Mouse (Mus musculus): ENCODE data around the gene Olfr10. TPM values are rescaled to one million over a fixed set of nuclear protein-coding genes. Genes with fewer than 3 reads are reported as not detected.
A peak's percentile ranks its signal among the peaks of the same experiment; 100 is the strongest.
"Not testable (repeated sequence)": the region's sequence is repeated elsewhere in the genome, so short reads cannot be mapped to it uniquely, and the experiment has no call there.

Olfr10 gene
- polyA plus RNA-seq, 1 experiment from 2014 or later: not detected

- not testable (repeated sequence) for H3K4me3 ChIP-seq (ENCODE audit: low read depth, low read length); H3K27me3 ChIP-seq (replicated peaks; ENCODE audit: control insufficient read depth, insufficient read depth, low read length); DNase-seq (ENCODE audit: low spot score); H3K4me2 ChIP-seq (ENCODE audit: low read length); H3K36me3 ChIP-seq (ENCODE audit: control insufficient read depth, insufficient read depth, low read length); H3K9me3 ChIP-seq (replicated peaks; ENCODE audit: control insufficient read depth, low read length); ATAC-seq; H3K27ac ChIP-seq (ENCODE audit: low read depth, low read length); H3K9ac ChIP-seq (ENCODE audit: low read length); H3K4me1 ChIP-seq (ENCODE audit: control insufficient read depth, insufficient read depth, low read length)
- 50% methylated on average over 1 of the region's 1 CpGs for WGBS
Measured at GRCm38 (mm10) chr11:49284982-49285381, 19.6 kb upstream of the Olfr10 start, which contains the start of gene Olfr1392. Gene Olfr1392 (plus strand): TSS chr11:49285282.

GRCm38 (mm10) chr11:49287251-49287650 is 17.3 kb upstream of the Olfr10 start:
- H3K4me3 ChIP-seq (ENCODE audit: low read depth, low read length): no peak overlapping the region
- H3K9me3 ChIP-seq (replicated peaks; ENCODE audit: control insufficient read depth, low read length): no peaks in the 10 kb centered on the region
- 89% methylated on average over 2 of the region's 2 CpGs for WGBS
- no peak for DNase-seq (ENCODE audit: low spot score)
- H3K4me1 ChIP-seq (ENCODE audit: control insufficient read depth, insufficient read depth, low read length): no peaks in the 10 kb centered on the region
- H3K27me3 ChIP-seq (replicated peaks; ENCODE audit: control insufficient read depth, insufficient read depth, low read length): no peaks in the 10 kb centered on the region
- no peak for ATAC-seq
- H3K36me3 ChIP-seq (ENCODE audit: control insufficient read depth, insufficient read depth, low read length): no peaks in the 10 kb centered on the region
- no peak overlapping the region for H3K4me2 ChIP-seq (ENCODE audit: low read length)
- no peak overlapping the region for H3K9ac ChIP-seq (ENCODE audit: low read length)
- H3K27ac ChIP-seq (ENCODE audit: low read depth, low read length): no peak overlapping the region

GRCm38 (mm10) chr11:49292777-49293176 is 11.8 kb upstream of the Olfr10 start:
- no peak overlapping the region for H3K9ac ChIP-seq (ENCODE audit: low read length)
- no peaks in the 10 kb centered on the region for H3K27me3 ChIP-seq (replicated peaks; ENCODE audit: control insufficient read depth, insufficient read depth, low read length)
- 30% methylated on average over 3 of the region's 3 CpGs for WGBS
- no peaks in the 10 kb centered on the region for H3K36me3 ChIP-seq (ENCODE audit: control insufficient read depth, insufficient read depth, low read length)
- no peak overlapping the region for H3K4me2 ChIP-seq (ENCODE audit: low read length)
- no peak overlapping the region for H3K4me3 ChIP-seq (ENCODE audit: low read depth, low read length)
- H3K4me1 ChIP-seq (ENCODE audit: control insufficient read depth, insufficient read depth, low read length): no peaks in the 10 kb centered on the region
- DNase-seq (ENCODE audit: low spot score) (peak; percentile 27), ATAC-seq (peak; percentile 44; the same call in 1 of the 2 replicates)
- no peak overlapping the region for H3K27ac ChIP-seq (ENCODE audit: low read depth, low read length)
- H3K9me3 ChIP-seq (replicated peaks; ENCODE audit: control insufficient read depth, low read length): no peaks in the 10 kb centered on the region

GRCm38 (mm10) chr11:49308547-49308946 is 4.0 kb downstream of the Olfr10 start:
- not testable (repeated sequence) for H3K36me3 ChIP-seq (ENCODE audit: control insufficient read depth, insufficient read depth, low read length); H3K9ac ChIP-seq (ENCODE audit: low read length); H3K27me3 ChIP-seq (replicated peaks; ENCODE audit: control insufficient read depth, insufficient read depth, low read length); H3K27ac ChIP-seq (ENCODE audit: low read depth, low read length); H3K4me2 ChIP-seq (ENCODE audit: low read length); H3K4me1 ChIP-seq (ENCODE audit: control insufficient read depth, insufficient read depth, low read length); DNase-seq (ENCODE audit: low spot score); ATAC-seq; H3K4me3 ChIP-seq (ENCODE audit: low read depth, low read length); H3K9me3 ChIP-seq (replicated peaks; ENCODE audit: control insufficient read depth, low read length)
- WGBS: 87% methylated on average over 5 of the region's 5 CpGs

GRCm38 (mm10) chr11:49322442-49322841 is 17.9 kb downstream of the Olfr10 start, which contains the start of gene Olfr1391:
Gene Olfr1391 (plus strand): TSS chr11:49322742.
- Histone ChIP-seq H3K4me2 (ENCODE audit: low read length) (no peak within 1 kb of the TSS), H3K27me3 (replicated peaks; ENCODE audit: control insufficient read depth, insufficient read depth, low read length) (no peaks in the 10 kb centered on the region), H3K36me3 (ENCODE audit: control insufficient read depth, insufficient read depth, low read length) (no peaks in the 10 kb centered on the region), H3K9ac (ENCODE audit: low read length) (no peak within 1 kb of the TSS), H3K9me3 (replicated peaks; ENCODE audit: control insufficient read depth, low read length) (no peaks in the 10 kb centered on the region), H3K4me3 (ENCODE audit: low read depth, low read length) (no peak within 1 kb of the TSS), H3K4me1 (ENCODE audit: control insufficient read depth, insufficient read depth, low read length) (no peaks in the 10 kb centered on the region), H3K27ac (ENCODE audit: low read depth, low read length) (no peak within 1 kb of the TSS)
- WGBS: 90% methylated on average over 2 of the region's 2 CpGs
- ATAC-seq (no peak), DNase-seq (ENCODE audit: low spot score) (no peak)

- ATAC-seq (no peak), DNase-seq (ENCODE audit: low spot score) (no peak)
- H3K4me1 ChIP-seq (ENCODE audit: control insufficient read depth, insufficient read depth, low read length): no peaks in the 10 kb centered on the region
- no peak overlapping the region for H3K4me3 ChIP-seq (ENCODE audit: low read depth, low read length)
- WGBS: 89% methylated on average over 3 of the region's 3 CpGs
- no peak overlapping the region for H3K27ac ChIP-seq (ENCODE audit: low read depth, low read length)
- H3K36me3 ChIP-seq (ENCODE audit: control insufficient read depth, insufficient read depth, low read length): no peaks in the 10 kb centered on the region
- no peaks in the 10 kb centered on the region for H3K9me3 ChIP-seq (replicated peaks; ENCODE audit: control insufficient read depth, low read length)
- no peak overlapping the region for H3K4me2 ChIP-seq (ENCODE audit: low read length)
- no peaks in the 10 kb centered on the region for H3K27me3 ChIP-seq (replicated peaks; ENCODE audit: control insufficient read depth, insufficient read depth, low read length)
- no peak overlapping the region for H3K9ac ChIP-seq (ENCODE audit: low read length)
Measured at GRCm38 (mm10) chr11:49326726-49327125, 22.2 kb downstream of the Olfr10 start.

GRCm38 (mm10) chr11:49329686-49330085 is 25.1 kb downstream of the Olfr10 start:
- 74% methylated on average over 1 of the region's 1 CpGs for WGBS
- ATAC-seq: no peak
- H3K9me3 ChIP-seq (replicated peaks; ENCODE audit: control insufficient read depth, low read length): no peaks in the 10 kb centered on the region

GRCm38 (mm10) chr11:49334888-49335287 is 30.3 kb downstream of the Olfr10 start, which contains the start of gene Olfr1390:
Gene Olfr1390 (plus strand): TSS chr11:49335188.
- ATAC-seq: no peak
- Histone ChIP-seq H3K4me3 (ENCODE audit: low read depth, low read length) (no peak within 1 kb of the TSS), H3K27me3 (replicated peaks; ENCODE audit: control insufficient read depth, insufficient read depth, low read length) (no peaks in the 10 kb centered on the region), H3K27ac (ENCODE audit: low read depth, low read length) (no peak within 1 kb of the TSS), H3K9me3 (replicated peaks; ENCODE audit: control insufficient read depth, low read length) (no peaks in the 10 kb centered on the region), H3K36me3 (ENCODE audit: control insufficient read depth, insufficient read depth, low read length) (no peaks in the 10 kb centered on the region), H3K4me1 (ENCODE audit: control insufficient read depth, insufficient read depth, low read length) (no peaks in the 10 kb centered on the region), H3K4me2 (ENCODE audit: low read length) (no peak within 1 kb of the TSS), H3K9ac (ENCODE audit: low read length) (no peak within 1 kb of the TSS)
- WGBS: 96% methylated on average over 1 of the region's 1 CpGs
- no peak for DNase-seq (ENCODE audit: low spot score)

More at GRCm38 (mm10) chr11:49329686-49330085, 25.1 kb downstream of the Olfr10 start:
- Histone ChIP-seq H3K27me3 (replicated peaks; ENCODE audit: control insufficient read depth, insufficient read depth, low read length) (no peaks in the 10 kb centered on the region), H3K4me1 (ENCODE audit: control insufficient read depth, insufficient read depth, low read length) (no peaks in the 10 kb centered on the region), H3K36me3 (ENCODE audit: control insufficient read depth, insufficient read depth, low read length) (no peaks in the 10 kb centered on the region), H3K4me3 (ENCODE audit: low read depth, low read length) (no peak overlapping the region), H3K9ac (ENCODE audit: low read length) (no peak overlapping the region), H3K4me2 (ENCODE audit: low read length) (no peak overlapping the region), H3K27ac (ENCODE audit: low read depth, low read length) (no peak overlapping the region)
- no peak for DNase-seq (ENCODE audit: low spot score)

GRCm38 (mm10) chr11:49337150-49337832 is 32.8 kb downstream of the Olfr10 start:
- no peak for DNase-seq (ENCODE audit: low spot score)
- H3K27me3 ChIP-seq (replicated peaks; ENCODE audit: control insufficient read depth, insufficient read depth, low read length): no peaks in the 10 kb centered on the region
- H3K9ac ChIP-seq (ENCODE audit: low read length): no peak overlapping the region
- H3K27ac ChIP-seq (ENCODE audit: low read depth, low read length): no peak overlapping the region
- no peaks in the 10 kb centered on the region for H3K4me1 ChIP-seq (ENCODE audit: control insufficient read depth, insufficient read depth, low read length)
- no peak overlapping the region for H3K4me3 ChIP-seq (ENCODE audit: low read depth, low read length)
- H3K9me3 ChIP-seq (replicated peaks; ENCODE audit: control insufficient read depth, low read length): no peaks in the 10 kb centered on the region
- H3K4me2 ChIP-seq (ENCODE audit: low read length): no peak overlapping the region
- no peaks in the 10 kb centered on the region for H3K36me3 ChIP-seq (ENCODE audit: control insufficient read depth, insufficient read depth, low read length)
- no peak for ATAC-seq
- 68% methylated on average over 4 of the region's 4 CpGs for WGBS
